Mouse (Mus musculus) heart, adult 2 months (tissue): ENCODE results near the gene Unc13b.

Source experiments
- EP300 ChIP-seq: fragments of 200-500 bp; IDR thresholded peaks from 2 replicates; pipeline ENCODE4 v1.6.1; 2011; ENCODE audit warnings: low read depth, low read length, control low read depth; ENCODE audit not compliant: insufficient read depth
- POLR2A ChIP-seq: fragments of 200-500 bp; IDR thresholded peaks from 2 replicates; pipeline ENCODE4 v1.6.1; 2011; ENCODE audit warnings: mild to moderate bottlenecking, low read depth, low read length, control low read depth; ENCODE audit not compliant: insufficient read depth

DNA sequence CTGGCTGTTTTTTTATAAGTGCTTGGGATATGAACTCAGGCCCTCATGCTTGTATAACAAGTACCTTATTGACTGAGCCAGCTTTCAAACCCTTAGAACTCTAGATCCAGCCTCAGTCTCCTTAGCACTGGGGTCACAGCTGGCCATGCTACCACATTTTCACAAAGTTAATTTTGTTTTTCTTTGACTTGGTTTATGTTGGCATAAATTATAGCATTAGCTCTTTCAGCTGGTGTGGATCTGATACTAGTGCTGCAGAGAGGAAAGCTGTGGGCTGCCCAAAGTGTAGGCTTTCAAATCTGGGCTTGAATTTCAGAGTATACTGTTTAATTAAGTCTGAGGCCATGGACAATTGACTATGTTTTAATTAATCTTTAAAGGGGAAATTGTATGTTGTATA, 16.2 kb downstream of the Unc13b start:
- TF ChIP-seq POLR2A (no peak), EP300 (no peak)
